Mouse (Mus musculus): ENCODE measurements around the gene Dusp11.
"Not testable (repeated sequence)": the region's sequence is repeated elsewhere in the genome, so short reads cannot be mapped to it uniquely, and the experiment has no call there.

Dusp11 gene

DNA sequence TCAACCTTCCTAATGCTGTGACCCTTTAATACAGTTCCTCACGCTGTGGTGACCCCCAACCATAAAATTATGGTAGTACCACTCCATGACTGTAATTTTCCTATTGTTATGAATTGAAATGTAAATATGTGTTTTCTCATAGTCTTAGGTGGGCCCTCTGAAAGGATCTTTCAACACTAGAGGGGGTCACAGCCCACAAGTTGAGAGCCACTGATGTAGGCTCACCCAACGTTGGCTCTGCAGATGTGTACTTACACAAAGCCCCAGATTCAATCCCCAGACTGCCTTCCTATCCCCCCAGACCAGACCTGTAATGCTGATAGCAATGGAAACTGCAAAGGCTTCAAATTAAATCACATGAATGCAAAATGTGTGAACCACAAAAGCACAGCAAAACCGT, 25.8 kb downstream of the Dusp11 start:
- no peak for DNase-seq

DNA sequence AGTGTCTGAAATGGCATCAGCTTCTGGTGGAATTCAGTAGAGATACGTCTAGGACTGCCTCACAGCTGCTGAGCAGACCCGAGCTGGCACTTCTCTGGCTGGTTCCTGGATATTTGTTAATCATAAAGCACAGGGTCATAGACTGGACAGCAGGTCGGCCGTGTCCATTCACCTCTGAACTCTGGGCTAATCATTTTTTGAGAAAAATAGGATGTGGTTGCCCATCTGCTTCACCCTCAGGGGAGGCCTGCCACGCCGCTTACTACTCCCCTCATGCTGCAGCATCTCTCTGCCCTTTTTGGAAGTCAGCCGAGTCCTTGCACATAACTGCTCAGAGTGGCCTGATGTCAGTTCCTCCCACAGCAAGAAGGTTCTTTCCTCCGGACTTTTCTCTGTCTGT, 27.4 kb downstream of the Dusp11 start:
- DNase-seq: no peak

DNA sequence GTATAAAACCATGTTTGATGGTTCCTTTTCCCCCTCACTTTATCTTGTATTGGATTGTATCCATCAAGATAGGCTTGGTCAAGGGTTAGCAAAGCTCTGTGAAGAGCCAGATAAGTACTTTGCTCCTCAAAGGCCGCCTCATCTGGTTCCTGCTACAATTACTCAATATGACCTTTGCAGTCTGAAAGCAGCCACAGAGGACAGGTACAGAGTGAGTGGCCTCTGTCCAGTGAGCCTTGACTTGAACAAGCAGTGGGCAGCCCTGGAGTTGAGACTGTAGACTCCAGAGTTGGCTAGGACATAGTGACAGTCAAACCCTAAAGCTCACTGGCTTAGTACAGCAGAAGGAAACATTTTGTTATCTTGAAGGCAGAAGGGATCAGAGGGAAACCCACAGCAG, 32.2 kb downstream of the Dusp11 start:
- no peak for DNase-seq

DNA sequence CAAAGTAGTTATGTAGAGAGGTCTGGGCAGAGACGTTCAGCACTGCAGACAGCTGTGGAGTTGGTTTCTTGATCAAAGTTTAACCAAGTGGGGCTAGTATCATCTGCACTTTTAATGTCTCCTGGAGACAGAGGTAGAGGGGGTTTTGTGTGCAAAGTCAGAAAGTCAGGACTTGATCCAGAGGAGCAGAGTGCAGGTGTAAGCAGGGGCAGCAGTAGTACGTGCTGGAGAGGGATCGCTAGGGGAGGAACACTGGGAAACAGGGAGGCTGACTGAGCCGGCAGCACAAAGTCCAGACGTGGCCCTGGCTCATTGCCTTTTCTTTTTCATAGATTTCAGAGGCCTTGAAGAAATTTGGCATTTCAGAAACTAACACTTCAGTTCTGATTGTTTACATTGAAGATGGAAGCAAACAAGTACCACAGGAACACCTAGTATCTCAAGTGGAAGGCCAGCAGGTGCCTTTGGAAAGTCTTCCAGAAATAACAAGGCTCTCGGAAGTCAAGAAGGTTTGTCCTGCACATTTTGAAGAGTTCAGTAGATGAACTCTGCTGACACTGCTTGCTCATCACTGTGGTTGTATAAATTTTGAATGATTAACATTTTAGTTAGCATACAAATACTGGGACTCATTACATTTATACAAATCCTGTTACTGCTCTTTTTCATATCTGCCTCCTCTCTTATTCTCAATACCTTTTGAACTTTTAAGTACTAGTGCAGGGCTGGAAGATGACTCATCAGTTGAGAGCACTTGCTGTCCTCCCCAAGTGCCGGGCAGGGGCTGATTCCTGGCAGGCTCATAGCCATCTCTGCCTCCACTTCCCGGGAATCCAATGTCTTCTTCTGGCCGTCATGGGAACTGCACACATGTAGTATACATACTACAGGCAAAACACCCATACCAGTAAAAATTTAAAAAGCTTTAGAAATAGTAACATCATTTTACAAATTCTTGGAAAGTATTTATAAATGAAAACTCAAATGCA, 33.7 kb downstream of the Dusp11 start:
- no peak for DNase-seq

DNA sequence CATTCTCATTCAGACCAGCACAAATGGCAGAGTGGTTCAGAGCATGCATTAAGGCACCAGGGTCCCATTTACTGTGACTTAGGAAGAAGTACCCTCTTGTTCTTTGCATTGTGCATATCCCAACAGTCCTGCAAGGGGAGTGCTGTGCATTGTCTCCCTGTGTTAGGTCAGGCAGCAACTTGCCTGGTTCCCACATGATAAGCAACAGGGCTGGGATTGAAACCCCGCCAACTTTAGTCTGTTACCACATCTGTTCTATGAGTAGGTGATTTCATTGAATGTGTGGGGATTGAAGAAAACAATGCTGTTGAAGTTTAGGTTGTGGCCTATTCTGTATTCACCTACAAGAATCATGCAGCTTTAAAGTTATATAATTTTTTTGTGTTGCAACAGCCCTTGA, 34.8 kb downstream of the Dusp11 start:
- DNase-seq: no peak

DNA sequence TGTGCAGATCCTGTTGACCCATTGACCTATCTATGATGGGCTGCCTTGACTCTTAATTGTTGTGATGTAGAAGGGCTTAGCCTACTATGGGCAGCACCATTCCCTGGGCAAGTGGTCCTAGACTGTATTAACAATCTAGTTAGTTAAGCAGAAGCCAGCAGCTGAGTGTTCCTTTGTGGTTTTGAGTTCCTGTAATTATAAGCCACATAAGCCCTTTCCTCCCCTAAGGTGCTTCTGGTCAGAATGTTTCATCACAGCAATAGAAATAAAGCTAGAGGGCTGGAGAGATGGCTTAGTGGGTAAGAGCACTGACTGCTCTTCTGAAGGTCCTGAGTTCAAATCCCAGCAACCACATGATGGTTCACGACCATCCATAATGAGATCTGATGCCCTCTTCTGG, 37.8 kb downstream of the Dusp11 start:
- no peak for DNase-seq

DNA sequence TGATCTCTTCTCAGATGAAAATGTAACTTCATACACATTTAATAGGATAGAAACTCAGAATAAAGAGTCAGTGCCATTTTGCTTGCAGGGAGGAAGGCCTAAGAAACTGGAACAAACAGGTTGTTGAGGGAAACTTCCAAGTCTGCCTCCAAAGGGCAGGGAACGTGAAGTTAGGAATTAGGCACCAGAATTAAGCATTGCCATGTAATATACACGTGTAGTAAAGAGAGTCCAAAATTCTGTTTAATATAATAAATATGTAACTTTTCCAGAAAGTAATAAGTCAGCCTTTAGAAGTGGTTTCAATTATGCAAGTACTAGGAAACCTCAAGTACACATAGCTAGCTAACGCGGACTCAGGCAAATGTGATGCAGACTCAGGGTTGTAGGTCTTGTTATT, 42.1 kb downstream of the Dusp11 start:
- DNase-seq: no peak

DNA sequence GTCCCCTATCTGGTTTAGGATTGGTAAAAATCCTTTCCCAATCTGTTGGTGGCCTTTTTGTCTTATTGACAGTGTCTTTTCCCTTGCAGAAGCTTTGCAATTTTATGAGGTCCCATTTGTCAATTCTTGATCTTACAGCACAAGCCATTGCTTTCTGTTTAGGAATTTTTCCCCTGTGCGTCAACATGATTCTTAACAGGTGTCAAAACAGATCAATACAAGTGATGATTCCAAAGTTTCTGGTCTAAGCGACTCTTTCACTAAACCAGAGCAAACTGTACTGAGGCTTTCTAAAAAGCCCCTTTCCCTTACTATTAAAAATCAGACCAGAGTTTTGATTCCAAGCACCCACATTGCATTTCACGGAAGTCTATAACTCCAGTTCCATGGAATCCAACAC, 43.1 kb downstream of the Dusp11 start:
- DNase-seq: not testable (repeated sequence)

DNA sequence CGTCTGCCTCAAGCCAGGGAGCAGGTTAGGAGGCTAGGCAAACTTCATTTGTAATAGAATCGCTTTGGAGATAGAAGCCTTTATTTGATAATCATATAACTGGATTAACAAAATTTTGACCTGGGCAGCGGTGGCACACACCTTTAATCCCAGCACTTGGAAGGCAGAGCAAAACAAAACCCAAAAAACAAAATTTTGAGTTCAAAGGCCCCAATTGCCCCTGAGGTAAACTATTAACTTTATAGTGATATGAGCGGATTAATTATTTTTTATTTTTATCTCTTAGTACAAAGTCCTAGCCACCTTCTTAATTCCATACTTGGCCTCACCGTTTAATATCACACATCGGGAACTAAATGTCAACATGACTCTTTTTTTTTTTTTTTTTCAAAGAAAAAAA, 44.9 kb downstream of the Dusp11 start:
- DNase-seq: no peak

DNA sequence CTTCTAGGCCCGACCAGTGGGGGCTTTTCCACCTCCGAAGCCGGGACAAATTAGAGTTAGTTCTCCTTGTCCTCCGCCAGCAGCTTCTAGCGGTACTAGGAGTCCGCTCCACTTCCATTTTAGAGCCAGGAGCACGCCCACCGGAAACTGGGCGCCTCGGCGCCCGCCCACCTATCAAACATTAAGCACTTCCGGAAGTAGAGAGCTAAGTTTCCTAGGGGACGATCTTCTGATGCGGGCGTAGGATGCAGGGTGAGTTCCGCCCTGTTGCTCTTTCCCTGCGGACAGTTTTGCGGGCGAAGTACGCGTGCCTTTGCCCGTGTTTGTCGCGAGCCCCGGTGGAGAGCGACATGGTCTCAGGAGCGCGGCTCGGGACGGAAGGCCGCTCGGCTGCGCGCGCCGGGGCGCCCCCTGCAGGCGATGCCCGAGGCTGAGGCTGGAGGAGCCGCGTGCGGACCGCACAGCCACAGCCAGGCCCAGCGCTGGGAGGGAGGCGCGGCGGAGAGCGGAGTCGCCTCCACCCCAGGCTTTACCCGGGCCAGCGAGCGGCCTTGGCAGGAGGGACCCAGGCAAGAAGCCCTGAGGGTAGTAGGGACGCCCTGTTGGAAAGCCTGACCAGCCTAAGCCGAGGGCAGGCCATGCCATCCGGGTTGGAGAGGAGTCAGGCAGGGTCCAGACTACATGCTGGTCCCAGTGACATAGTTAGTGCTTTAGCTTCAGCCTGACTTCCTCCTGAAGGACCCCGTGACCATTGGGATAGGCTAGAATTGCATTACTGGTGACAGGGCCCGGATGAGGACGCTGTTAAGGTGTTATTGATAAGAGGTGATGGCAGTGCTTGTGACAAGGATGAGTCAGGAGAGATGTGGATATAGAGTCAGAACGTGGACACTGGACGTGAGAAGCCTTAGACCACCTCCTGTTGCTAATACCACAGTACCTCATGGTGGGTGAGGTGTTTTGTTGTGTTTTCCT, 45.6 kb downstream of the Dusp11 start, which contains the start of gene Nat8f1:
Gene Nat8f1, minus strand, starts transcription at position 149 of the 975 bp plus-strand sequence.
- DNase-seq: peak; percentile 94

DNA sequence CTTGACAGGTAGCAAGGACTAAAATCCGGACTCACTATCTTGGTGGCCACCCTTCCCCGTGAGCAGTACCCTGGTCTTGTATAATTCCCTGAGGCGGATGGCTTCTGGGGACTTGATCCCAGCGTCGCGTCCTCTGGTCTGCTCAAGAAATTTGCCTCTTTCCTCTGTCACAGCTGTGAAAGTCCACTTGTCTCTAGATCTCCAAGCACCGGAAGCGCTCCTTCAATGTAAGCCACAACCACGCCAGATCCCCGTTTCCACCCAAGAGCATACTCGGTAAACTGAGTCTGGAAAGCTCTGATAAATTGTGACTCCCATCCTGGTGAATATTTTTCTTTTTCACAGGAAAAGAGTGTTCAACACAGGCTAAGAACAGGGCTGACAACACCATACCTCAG, 46.3 kb downstream of the Dusp11 start:
- DNase-seq: no peak

DNA sequence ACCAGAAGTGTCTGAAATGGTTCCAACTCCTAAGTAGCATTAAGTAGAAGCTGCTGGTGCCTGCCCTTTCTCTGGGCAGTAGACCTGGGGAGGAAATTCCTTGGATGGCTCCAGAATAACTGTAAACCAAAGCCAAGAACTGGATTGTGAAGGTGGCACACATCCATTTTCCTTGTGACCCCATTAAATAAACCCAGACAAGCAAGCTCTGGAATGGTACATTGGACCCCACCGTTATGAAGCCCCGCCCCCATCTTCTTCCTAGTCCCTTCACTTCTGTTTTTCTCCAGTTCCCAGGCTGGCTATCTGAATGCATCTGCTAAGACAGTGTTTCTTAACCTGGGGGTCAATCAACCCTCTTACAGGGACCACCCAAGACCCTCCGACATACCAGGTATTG, 49.9 kb downstream of the Dusp11 start, which contains the start of gene Tprkb:
Gene Tprkb, plus strand, starts transcription at position 279 of the 400 bp plus-strand sequence.
- no peak for DNase-seq

DNA sequence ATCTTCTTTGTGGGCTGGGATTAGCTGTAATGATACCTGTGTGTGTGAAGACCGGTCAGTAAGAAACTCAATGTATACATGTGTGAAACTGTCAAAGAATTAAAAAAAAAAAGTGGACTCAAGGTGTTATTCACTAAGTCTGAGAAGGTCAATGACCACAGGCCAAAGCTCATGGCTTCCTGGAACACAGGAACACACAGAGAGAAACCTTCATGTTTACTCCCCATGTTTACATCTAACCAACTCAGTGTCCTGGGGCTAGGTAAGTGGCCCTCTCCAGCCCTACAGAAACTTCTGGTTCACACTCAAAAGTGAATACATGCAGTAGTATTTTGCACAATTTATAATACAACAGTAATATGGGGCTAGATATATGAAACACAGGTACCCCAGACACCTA, 51.8 kb downstream of the Dusp11 start:
- no peak for DNase-seq

DNA sequence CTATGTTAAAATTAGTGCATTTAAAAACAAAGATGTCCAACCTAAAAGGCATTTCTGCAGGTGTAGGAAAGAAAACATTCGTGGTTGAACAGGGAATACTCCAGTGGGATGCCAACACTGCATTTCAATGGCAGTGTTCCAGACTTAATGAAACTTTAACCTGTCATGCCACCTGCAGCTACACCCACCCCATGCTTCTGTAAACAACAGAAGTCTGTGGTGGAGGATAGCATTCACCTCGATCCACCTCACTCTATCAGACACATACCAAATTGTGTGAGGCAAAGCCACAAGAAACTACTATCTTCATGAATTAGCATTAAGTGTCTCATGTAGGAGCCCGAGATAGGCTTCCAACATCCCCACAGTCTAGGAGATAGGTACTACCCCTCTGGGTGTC, 53.1 kb downstream of the Dusp11 start:
- no peak for DNase-seq

DNA sequence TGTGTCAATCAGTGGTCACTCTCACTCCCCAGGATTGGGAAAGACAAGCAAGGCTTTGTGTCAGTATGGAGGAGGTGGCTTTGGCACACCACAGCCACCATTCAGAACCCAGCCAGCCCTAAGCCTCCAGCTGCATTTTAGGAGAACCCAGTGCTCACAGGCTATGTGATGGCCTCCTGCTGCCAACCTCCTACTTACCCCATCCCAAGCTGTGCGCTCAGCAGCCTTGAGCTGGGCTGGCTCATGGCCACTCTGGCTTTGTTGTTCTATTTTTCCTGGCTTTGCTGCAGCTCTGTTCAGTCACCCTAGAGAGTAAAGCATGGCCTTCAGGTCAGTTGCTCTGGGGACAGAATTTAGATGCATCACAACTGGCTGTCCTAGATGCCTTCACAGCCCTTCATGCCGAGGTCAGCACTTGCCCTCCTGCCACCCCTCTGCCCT, 54.5 kb downstream of the Dusp11 start:
- peak; percentile 27 for DNase-seq

DNA sequence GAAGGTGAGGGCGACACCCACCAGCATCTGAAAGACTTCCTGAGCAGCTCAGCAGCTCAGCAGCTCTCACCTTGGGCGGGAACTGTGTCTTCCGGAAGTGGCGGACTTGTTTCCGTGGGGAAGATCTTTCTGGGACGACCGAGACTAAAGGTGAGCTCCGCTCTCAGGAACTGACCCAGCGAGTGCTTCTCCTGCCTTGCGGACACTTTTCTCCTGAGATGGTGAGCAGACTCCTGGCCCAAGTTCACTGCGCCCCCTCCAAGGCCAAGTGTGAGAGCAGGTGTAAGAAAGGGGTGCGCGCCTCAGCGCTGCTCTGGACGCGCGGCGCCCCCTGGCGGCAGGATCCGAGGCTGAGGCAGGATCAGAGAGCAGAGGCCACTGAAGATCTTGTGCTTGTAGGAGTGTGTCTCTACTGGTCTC, 56.8 kb downstream of the Dusp11 start, which contains the start of gene Nat8f4:
Gene Nat8f4, minus strand, starts transcription at position 243 of the 420 bp plus-strand sequence.
- peak; percentile 79 for DNase-seq

DNA sequence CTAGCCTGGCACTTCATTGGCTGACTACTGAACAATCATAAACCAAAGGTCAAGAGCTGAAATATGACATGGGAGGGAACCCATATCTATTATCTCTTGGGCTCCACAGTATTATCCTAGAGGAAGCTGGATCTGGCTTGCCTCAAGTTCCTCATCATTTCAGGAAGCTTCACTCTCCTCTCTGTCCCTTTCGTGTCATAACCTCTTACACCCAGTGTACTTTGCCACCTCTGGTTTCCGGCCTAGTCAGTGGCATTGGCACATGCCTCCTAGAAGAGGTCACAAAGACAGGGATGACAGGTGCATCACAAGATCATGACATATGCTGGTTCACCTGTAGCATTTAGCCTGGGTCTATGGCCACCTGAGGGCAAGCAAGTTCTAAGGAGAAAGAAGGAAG, 59.2 kb downstream of the Dusp11 start:
- DNase-seq: no peak

DNA sequence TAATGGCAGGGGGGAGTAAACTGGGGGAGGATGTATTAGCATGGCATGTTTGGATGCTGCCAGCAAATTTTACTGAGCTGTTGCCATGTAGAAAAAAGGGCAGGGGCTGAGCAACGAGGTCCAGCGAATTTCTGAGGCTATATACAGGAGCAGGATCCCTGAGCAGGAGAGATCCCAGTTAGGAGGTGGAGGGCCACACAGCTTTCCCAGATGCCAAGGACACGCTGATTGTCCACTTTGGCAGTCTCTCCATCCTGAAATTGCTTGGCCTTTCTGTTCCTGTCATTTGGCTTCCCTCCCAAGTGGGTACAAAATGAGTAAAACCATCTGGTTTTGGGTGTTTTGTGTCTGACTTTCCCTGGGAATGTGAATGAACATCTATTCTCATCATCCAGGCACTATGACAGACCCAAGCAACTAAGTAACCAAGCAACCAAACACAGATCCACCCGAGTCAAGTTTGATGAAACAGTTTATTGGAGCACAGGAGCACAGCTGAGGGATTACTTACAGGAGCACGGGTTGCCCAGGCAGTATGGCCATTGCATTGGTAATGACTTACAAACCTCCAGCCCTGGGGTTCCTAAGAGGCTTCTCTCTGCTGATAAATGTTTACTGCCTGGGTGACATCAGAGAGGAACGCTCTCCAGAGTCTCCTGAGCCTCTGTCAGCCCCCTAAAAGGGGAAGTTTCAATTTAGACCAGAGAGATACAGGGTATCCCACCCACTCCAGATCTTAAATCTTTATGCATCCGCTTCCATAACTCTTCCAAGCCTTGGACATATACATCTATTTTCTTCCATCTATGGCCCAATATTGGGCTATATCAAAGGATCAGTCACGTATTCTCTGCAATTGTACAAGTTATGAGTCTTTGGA, 62.6 kb downstream of the Dusp11 start:
- not testable (repeated sequence) for DNase-seq

DNA sequence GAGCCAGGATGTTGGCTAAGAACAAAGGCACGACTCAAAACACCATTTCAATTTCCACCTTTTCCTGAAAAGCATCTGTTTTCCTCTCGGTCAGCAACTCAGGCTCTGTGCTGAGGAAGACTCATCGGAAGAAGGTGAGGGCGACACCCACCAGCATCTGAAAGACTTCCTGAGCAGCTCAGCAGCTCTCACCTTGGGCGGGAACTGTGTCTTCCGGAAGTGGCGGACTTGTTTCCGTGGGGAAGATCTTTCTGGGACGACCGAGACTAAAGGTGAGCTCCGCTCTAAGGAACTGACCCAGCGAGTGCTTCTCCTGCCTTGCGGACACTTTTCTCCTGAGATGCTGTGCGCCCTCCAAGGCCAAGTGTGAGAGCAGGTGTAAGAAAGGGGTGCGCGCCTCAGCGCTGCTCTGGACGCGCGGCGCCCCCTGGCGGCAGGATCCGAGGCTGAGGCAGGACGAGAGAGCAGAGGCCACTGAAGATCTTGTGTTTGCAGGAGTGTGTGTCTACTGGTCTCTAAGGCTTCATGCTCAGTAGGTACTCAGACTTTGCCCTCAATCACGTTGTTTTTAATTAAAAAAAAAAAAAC, 66.3 kb downstream of the Dusp11 start:
- DNase-seq: peak; percentile 18
